Mouse (Mus musculus): ENCODE data around the gene Sod2. TPM values are rescaled to one million over a fixed set of nuclear protein-coding genes. Genes with fewer than 3 reads are reported as not detected.
"Not testable (repeated sequence)": the region's sequence is repeated elsewhere in the genome, so short reads cannot be mapped to it uniquely, and the experiment has no call there.

Gene Sod2
- total RNA-seq (2021) = 100 to 1,000 TPM; 750 to 799 TPM
- long read RNA-seq, experiment 1, full-length matches to known transcripts = 818 of 956 reads
- long read RNA-seq, experiment 1, partial matches to known transcripts = 38 of 956 reads
- long read RNA-seq, experiment 1, other reads (novel, unspliced or antisense) = 100 of 956 reads
- long read RNA-seq, experiment 2, full-length matches to known transcripts = 563 of 601 reads
- long read RNA-seq, experiment 2, partial matches to known transcripts = 22 of 601 reads
- long read RNA-seq, experiment 2, other reads (novel, unspliced or antisense) = 16 of 601 reads

DNA sequence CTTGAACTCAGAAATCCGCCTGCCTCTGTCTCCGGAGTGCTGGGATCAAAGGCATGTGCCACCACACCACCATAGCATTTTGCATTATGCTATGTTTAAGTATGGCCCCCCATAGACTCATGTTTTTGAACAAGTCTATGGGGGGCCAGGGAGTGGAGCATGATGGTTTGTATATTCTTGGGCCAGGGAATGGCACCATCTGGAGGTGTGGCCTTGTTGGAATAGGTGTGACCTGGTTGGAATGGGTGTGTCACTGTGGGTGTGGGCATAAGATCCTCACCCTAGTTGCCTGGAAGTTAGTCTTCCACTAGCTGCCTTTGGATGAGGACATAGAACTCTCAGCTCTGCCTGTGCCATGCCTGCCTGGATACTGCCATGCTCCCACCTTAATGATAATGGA lies at the start of gene Sod2:
Sod2 (plus strand) TSS at position 301 of the 400 bp plus-strand sequence.
- DNase-seq = not testable (repeated sequence)

DNA sequence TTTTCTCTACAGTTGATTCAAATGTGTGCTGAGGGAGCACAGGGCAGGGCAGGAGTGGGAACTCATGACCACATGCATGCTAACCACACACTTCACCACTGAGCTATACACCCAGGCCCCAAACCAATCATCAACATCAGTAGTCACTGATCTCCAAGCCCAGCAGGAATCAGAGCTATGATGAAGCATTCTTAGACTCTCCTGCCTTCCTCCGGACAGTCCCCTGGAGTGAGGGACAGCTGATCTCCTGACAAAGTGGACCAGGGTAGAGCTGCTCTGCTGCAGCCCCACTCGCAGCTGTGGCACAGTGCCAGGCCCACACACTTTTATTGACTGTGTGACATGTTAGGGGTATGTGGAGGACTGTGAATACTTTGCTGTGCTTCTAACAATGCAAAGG lies 47.3 kb upstream of the Sod2 start:
- not testable (repeated sequence) for DNase-seq

DNA sequence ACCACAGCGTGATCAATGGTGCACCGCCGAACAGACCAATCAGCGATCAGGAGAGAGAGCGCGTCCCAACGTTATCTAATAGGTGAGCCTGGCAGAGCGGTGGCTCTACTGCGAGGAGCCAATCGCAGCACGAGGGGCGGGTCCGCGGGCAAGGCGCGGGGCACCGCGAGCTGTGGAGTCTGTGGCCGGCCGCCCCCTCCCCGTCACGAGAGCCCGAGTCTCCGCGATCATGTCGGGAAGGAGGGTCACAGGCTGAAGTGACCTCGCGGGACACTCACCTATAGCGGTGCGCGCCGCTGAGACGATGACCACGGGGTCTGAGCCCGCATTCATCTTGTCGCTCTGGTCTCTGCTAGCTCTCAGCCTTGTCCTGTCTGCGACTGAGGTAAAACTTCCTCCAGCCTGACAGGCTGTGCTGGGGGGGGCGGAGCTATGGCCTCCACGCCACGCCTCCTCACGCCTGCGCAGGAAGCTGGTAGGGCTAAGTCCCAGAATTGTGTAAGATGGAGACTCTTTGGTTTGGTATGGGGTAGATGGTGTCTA lies 46.2 kb upstream of the Sod2 start, which contains the start of gene Acat2:
Acat2 (minus strand) TSS at position 417 of the 543 bp plus-strand sequence.
- peak; percentile 97 for DNase-seq

DNA sequence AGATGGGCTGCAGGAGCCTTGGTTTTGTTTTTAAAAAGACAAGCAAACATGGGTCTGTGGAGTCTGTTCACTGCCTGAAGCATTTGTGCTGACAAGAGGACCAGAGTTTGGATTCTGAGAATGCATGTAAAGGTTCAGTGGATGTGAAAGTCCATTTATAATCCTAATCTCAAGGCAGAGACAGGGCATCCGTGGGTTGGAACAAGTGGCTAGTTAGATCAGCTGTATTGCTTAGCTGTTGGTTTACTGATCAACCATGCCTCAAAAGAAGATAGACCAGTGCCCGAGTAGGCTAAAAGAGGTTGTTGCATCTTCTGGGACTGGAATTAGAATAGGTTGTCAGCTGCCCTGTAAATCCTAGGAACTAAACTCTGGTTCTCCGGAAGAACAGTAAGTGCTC lies 43.2 kb upstream of the Sod2 start:
- no peak for DNase-seq

DNA sequence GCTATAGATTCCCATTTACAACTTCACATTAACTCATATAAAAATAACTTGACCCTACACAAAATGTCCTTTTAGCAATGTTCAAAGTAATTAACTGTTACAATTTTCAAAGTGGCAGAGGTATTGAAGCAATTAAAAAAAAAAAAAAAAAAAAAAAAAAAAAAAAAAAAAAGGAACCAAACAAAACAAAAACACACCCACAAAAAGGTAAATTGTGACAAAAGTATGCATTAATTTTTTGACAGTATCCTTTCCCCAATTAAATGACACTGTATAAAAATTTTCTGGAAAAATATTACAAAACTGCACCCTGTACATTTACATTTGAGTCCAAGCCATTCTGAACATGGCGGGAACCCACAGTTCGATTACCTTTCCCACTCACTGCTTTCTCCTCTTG lies 39.5 kb upstream of the Sod2 start:
- no peak for DNase-seq

DNA sequence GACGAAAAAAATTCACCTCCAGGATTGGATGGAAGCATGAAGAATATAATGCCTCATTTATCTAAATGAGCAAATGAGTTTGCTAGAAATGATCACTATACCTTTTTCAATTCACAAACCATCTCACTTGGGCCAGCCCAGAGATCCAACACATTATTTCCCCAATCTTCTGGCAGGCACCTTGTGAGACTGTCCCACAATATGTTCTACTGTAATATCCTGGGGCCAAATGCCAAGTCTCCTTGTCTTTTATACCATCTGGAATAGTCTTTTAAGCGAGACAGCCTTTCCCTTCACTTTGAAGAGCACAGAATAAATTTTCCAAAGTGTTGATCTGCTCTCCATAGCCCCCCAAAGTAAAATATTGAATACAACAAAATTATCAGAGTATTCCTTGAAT lies 32.8 kb upstream of the Sod2 start:
- no peak for DNase-seq

DNA sequence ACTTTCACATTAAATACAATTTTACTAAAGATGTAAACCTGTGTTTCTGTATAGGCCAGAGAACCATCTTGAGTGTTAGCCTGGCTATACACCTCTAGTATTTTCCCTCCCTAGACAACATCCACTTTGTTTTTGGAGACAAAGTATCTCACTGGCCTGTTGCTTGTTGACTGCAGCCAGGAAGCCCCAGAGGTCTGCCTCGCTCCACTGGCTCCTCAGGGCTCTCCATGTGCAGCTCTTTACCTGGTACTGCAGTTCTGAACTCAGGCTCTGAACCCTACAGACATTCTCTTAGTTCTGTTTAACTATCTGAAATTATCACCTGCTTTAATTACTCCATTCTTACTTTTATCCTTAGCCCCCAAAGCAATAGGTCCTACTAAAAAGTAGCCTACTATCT lies 28.1 kb upstream of the Sod2 start:
- DNase-seq = no peak

DNA sequence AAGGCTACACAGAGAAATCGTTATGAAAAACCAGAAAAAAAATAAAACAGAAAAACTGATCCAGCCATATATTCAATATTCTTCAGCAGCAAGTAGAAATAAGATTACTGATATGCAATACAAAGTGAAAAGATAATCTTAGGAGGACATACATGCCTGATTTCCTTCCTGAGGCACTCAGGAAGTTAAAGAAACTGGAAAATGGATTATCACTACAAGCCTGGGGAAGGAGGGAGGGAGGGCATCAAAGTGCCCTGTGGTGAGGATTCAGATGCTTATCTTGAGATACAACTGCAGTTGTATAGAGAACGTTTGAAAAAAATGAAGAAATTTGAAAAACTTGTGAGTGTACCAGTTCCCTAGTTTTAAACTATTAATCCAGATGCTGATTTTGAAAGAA lies 22.7 kb upstream of the Sod2 start:
- no peak for DNase-seq

DNA sequence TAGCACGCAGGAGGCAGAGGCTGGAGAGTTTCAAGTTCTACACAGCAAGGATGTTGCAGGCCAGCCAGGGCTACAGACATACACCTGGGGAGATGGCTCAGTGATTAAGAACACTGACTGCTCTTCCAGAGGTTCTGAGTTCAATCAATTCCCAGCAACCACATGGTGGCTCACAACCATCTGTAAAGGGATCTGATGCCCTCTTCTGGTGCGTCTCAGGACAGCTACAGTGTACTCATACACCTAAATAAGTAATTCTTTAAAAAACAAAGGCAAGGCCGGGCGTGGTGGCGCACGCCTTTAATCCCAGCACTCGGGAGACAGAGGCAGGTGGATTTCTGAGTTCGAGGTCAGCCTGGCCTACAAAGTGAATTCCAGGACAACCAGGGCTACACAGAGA lies 18.6 kb upstream of the Sod2 start:
- not testable (repeated sequence) for DNase-seq

DNA sequence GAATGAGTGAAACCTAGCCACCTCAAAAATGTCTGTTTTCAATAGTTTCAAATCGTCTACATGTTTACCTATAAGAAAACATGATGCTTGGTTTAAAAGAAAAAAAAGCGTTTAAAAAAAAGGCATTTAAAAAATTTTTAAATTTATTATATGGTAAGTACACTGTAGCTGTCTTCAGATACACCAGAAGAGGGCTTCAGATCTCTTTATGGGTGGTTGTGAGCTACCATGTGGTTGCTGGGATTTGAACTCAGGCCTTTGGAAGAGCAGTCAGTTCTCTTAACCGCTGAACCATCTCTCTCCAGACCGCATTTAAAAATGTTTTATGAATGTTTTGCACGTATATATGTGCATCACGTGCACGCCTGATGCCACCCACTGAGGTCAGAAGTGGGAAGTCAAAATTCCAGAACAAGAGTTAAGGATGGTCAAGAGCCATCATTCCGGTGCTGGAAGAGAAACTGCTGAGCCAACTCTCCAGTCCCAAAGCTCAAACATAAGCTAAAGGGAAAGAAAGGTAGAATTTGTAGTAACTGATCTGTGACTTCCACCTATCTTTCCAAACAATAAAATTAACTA lies 16.0 kb upstream of the Sod2 start:
- DNase-seq = no peak

DNA sequence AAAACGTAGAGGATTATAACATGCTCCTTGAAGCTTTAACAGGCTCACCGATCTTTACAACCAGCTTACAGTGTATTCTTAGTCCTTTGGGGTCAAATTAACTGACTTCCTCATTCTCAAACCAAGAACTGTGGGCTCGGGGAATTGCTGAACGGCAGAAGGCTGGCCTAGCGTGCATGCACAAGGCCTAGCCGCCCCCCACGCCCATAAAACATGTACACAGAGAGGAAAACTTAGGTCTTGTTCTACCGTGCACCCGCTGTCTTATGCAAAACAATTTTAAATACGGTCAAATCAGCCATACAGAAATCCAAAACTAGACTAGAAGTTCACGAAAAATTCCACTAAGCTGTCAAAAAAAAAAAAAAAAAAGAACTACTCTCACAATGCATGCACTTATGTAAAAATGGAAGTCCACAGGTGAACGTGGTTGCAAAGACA lies 15.4 kb upstream of the Sod2 start:
- peak; percentile 42 for DNase-seq

DNA sequence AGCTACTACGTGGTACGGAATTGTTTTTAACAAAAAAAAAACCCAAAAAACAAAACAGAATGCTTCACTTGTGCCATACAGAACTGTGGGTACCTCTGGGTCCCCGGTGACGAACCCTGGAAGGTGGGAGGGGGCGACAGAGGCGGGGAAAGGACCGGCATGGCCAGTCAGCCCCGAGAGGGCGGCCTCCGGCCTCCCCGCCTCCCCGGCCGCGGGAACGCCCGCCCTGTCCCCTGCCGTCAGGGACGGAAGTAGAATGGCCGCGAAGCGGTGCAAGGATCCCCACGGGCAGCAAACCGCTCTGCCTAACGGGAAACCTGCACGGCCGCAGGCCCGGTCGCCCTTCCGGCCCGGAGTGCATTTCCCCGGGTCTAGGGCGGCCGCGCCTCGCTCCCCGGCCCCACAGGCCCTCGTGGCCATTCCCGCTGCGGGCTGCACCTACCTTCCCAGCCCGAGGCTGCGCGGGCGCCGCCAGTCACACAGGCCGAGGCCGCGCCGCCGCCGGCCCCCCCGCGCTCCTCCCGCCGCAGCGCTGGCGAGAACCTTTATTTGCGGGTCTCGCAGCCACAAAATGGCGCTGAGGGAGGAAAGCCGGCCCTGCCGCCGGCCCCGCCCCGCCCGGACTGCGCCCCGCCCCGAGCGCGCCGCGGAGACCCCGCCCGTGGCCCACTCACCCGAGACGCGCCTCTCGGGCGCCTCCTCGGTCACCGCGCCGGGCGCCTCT lies 14.8 kb upstream of the Sod2 start:
- peak; percentile 95 for DNase-seq

DNA sequence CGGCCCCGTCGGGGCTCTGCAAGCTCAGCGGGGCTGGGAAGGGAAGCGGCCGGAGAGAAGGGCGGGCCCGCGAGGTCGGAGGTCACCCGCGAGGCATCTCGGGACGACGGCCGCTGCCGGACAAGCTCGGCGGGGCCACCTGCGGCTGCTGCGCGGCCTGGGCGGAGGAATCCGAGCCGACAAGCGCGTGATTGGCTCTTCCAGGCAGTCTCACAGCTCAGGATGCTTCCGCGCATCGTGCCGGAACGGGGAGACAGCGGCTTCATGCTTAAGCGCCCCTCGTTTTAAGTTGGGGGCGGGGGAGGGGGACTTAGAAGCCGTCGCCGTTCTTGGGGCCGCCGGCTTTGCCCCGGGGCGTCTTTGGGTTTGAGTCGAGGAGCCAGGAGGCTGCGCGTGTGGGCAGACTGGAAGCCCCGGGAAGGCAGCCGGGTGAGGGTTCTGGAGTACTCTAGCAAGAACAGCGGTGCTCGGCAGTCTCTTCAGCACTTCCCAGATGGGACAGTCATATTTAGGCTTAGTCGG lies 14.1 kb upstream of the Sod2 start:
- peak; percentile 97 for DNase-seq

DNA sequence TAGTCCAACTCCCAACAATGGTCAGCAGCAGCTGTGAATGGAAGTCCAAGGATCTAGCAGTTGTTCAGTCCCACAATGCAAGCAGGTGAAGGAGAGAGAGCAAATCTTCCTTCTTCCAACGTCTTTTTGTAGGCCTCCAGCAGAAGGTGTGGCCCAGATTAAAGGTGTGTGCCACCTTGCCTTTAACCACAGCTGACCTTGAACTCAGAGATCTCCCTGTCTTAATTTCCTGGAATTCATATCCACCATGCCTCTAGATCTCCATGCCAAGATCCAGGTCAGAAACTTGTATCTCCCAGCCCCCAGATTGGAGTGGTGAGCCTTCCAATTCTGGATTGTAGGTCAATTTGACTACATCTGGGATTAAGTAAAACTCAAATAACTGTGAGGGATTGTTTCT lies 12.6 kb upstream of the Sod2 start, which contains the start of gene Wtap:
Wtap (minus strand) TSS at position 101 of the 400 bp plus-strand sequence.
- DNase-seq = no peak

DNA sequence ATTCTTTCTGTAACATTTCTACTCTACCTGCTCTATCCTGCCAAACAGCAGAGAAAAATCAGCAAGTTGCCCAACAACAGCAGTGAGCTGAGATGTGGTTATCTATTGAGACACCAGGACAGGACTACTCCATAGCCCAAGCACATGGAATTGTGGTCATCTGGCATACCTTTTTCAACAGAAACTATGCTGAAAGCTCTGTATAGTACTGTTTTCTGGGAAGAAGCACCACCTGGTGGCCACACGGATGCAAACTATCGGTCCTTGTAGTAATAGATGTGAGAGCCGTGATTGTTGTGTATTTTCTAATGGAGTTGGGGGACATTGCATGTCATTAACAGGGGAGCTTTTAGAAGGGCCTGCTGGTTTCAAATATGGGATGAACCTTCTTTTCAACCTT lies 10.3 kb upstream of the Sod2 start:
- DNase-seq = peak; percentile 67

DNA sequence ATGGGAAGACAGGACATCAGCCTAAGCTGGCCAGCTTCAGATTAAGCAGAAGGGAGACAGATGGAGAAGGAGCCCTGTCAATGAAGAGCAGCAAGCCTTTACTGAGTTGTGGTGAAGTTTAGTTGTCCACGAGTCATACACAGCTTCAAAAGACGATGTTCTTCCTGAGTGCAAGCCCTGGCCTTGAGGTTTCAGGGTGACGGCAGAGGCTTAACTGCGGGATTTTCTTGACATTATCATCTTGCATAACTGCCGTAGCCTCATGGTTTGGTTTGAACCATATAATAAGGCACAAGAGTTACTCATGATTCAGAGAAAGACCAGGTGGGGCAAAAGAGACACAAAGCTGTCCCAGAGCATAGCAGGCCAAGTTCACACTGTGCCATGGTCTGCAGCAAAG lies 8.8 kb upstream of the Sod2 start:
- DNase-seq = no peak

DNA sequence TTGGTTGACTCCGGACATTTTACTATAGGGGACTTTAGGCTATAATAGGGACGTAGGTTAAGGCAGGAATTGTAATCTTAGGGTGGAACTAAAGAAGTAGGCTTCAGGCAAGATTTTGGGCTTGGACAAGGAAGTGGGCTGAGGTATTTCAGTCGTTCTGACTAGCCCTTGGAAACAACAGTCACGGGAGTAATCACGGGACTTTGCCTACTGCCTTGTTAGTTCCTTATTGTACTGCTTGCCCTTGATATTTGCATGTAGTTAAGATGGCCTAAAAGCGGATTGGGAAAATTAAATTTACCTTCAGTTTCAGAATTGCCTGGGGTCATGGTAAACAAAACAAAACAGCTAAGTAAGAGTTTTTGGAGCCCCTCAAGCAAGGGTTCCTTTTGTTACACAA lies 7.6 kb upstream of the Sod2 start:
- DNase-seq = no peak

DNA sequence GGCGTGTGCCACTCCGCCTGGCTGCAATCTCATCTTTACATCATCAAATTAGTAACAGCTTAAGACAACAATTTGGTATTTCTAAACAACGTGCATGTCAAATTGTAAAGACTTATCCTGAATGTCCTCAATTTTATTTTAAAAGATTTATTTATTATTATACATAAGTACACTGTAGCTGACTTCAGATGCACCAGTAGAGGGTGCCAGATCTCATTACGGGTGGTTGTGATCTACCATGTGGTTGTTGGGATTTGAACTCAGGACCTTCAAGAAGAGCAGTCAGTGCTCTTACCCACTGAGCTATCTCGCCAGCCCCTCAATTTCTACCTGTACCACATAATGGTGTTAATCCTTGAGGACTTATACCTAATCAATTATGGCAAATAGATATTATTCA lies 4.4 kb upstream of the Sod2 start:
- DNase-seq = not testable (repeated sequence)

DNA sequence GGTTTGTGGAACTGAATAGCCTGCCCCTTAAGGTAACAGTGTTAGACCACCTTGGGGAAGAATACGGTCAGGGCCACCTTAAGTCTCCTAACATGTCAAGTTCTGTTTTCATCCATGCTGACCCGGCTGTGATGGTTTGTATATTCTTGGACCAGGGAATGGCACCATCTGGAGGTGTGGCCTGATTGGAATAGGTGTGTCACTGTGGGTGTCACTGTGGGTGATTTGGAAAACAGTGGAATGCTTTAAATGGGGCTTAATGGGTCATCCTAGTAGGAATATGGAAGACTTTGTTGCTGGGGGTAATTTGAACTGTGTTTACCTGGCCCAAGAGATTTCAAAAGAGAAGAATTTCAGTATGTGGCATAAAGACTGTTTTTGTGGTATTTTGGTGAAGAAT lies 2.2 kb upstream of the Sod2 start:
- DNase-seq = not testable (repeated sequence)

DNA sequence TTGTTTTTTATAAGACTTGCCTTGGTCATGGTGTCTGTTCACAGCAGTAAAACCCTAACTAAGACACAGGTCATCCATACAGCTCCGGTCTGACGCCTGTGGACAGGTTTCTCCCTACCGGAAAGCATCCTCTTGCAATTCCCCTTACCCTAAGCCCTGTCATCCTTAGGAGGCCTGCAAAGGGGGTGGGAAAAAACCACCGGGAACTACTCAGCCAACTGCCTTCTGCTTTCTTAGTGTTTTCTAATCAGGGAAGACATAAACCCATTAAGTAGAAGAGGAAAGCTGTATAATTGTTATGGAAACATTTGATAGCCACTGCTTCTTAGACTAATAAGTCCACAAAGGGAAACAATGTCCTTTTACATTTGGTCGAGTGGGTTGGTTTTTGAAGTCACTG lies 338 bp downstream of the Sod2 start:
- no peak for DNase-seq

DNA sequence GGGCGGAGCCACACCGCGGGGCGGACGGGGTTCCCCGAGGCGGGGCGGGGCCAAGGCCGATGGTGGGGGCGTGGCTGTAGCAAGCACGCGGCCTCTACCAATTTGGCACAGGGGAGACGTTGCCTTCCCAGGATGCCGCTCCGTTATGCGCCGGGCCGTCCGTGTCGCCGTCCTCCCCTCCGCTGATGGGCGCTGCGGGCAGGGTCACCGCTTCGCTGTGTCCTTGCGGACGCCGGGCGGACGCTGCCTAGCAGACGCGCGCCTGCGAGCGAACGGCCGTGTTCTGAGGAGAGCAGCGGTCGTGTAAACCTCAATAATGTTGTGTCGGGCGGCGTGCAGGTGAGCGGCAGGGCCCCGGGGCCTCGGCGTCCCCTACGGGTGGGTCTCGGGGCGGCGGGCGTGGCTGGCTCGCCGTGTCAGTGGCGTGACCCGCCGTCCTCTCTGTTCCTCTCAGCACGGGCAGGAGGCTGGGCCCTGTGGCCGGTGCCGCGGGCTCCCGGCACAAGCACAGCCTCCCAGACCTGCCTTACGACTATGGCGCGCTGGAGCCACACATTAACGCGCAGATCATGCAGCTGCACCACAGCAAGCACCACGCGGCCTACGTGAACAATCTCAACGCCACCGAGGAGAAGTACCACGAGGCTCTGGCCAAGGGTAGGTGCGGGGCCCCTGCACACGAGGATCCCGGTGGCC lies 1.2 kb downstream of the Sod2 start:
- peak; percentile 100 for DNase-seq

DNA sequence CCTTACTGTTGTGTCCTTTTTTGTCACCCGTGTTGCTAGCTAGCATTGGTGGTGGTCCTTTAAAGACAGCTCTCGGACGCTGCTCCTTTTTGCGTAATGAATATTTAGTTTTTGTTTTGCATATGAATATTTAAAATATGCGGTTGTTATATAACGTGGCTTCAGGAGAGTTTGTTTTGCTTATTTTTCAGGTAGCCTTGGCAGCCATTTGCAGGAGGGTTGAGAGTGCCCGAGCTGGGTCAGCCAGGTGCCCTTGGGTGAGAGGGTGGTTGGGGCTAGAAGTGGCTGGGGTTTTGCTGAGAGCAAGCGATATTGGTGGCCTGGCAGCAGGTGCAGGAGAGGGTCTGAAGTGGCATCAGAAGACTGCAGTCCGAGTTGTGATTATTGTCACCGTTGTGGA lies 1.9 kb downstream of the Sod2 start:
- DNase-seq = peak; percentile 37
